Mouse (Mus musculus) embryonic facial prominence, embryonic 14.5 days (tissue): ENCODE results near the gene Rad51b. TPM values are rescaled to one million over a fixed set of nuclear protein-coding genes. Genes with fewer than 3 reads are reported as not detected.

ENCODE experiments used
- ATAC-seq: fragments of 200-750 bp; cut with Nextera tagmentation; 2 replicates; pipeline ENCODE4 v1.8.0; 2017; ENCODE audit warnings: low read depth, moderate number of reproducible peaks, moderate TSS enrichment
- DNase-seq: peaks from one replicate; pipeline ENCODE4 v3.0.0-alpha.2; 2015; ENCODE audit warnings: low spot score
- H3K27ac ChIP-seq: fragments of 300-500 bp; sonication (generic); replicated peaks from 2 replicates; pipeline ENCODE4 v1.5.1; 2014; ENCODE audit warnings: low read depth, mild to moderate bottlenecking, low read length, moderate library complexity
- H3K27me3 ChIP-seq: fragments of 300-500 bp; sonication (generic); replicated peaks from 2 replicates; pipeline ENCODE4 v1.6.1; 2014; ENCODE audit warnings: low read length; ENCODE audit not compliant: control insufficient read depth, insufficient read depth
- H3K36me3 ChIP-seq: fragments of 300-500 bp; sonication (generic); 2 replicates; pipeline ENCODE4 v1.6.1; 2014; ENCODE audit warnings: low read length, mixed read lengths; ENCODE audit not compliant: control insufficient read depth, insufficient read depth
- H3K4me1 ChIP-seq: fragments of 300-500 bp; sonication (generic); 2 replicates; pipeline ENCODE4 v1.6.1; 2014; ENCODE audit warnings: antibody characterized with exemption, low read length; ENCODE audit not compliant: control insufficient read depth, insufficient read depth
- H3K4me2 ChIP-seq: fragments of 300-500 bp; sonication (generic); 2 replicates; pipeline ENCODE4 v1.6.1; 2014; ENCODE audit warnings: low read depth, mild to moderate bottlenecking, low read length, moderate library complexity, mixed read lengths
- H3K4me3 ChIP-seq: fragments of 300-500 bp; sonication (generic); 2 replicates; pipeline ENCODE4 v1.5.1; 2014; ENCODE audit warnings: low read depth, mild to moderate bottlenecking, low read length
- H3K9ac ChIP-seq: fragments of 300-500 bp; sonication (generic); 2 replicates; pipeline ENCODE4 v1.6.1; 2014; ENCODE audit warnings: low read depth, mild to moderate bottlenecking, low read length, moderate library complexity, mixed read lengths
- H3K9me3 ChIP-seq: fragments of 300-500 bp; sonication (generic); 2 replicates; pipeline ENCODE4 v1.6.1; 2016; ENCODE audit warnings: low read length; ENCODE audit not compliant: control insufficient read depth
- WGBS: fragments of 180-500 bp; shearing (Covaris S2); extraction: QIAGEN DNeasy Blood & Tissue Kit; methylation state at CpG from one replicate; pipeline ENCODE4 v1.1.7; 2014; 5-methylcytosine and 5-hydroxymethylcytosine counted together
- polyA plus RNA-seq: library from polyadenylated mRNA; unstranded; fragments of >200 nt; fragmentation: Nextera tagmentation; extraction: Ambion mirVana; gene quantifications from 2 replicates; pipeline ENCODE4 v1.2.1, GENCODE M21; 2014

Rad51b gene
- polyA plus RNA-seq, 1 experiment from 2014 or later: 5.1 TPM

DNA sequence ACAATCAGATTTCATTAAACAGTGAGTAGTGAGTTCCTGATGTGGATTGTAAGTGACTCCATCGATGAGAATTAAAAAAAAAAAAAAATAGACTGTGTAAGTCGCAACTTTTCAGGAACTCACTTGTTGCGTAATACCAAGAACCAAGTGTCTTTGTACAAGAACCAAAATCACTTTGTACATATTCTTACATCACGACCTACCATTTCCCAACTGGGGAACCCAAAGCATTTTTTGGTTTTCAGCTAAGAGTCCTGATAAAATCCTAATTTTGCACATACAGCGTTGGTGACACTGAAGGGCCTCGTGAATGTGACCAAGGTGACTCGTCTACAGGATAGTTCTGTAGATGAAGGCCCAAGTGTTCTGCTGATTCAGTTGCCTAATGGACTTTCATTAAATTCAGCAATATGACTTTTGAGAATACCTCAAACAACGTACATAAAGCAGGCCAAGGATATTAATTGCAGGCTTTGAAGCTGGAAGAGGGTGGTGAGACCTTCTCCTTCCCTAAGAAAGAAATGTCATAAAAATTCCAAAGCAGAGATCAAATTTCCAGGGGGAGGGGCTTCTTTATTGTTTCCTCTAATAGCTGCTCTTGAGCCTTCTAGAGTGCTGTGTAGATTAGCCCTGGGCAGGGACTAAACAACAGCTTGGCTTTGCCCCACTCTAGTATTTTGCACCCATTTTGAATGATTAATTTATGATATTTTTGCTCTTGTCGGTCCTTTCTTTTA lies 316.9 kb downstream of the Rad51b start:
- Histone ChIP-seq H3K36me3 (no peaks in the 10 kb centered on the region), H3K27me3 (no peaks in the 10 kb centered on the region), H3K4me2 (no peak overlapping the region), H3K9ac (no peak overlapping the region), H3K9me3 (no peaks in the 10 kb centered on the region), H3K4me1 (peaks cover 36% of the 10 kb centered on the region), H3K4me3 (no peak overlapping the region), H3K27ac (peak overlapping the region; percentile 81)
- DNase-seq (no peak), ATAC-seq (no peak)
- 69% methylated on average over 9 of the region's 9 CpGs for WGBS

DNA sequence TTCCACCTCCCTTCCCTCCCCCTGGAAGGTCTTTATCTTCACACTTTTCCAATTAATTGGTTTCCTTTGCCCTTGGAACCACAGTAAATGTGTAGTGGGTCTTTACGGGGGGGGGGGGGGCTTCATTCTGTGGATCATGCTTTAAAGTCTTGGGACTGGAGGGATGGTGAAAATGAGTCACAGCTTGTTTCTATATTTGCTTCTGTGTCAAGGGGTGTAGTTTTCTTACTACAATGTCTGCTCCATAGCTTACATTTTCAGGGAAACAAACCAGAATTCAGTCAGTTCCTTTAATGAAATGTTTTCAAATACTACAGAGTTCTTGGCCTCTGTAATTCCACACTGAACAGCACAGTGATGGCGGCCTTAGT lies 317.5 kb downstream of the Rad51b start:
- WGBS: 53% methylated on average over 2 of the region's 2 CpGs
- peaks cover 35% of the 10 kb centered on the region for H3K4me1 ChIP-seq
- DNase-seq: no peak

DNA sequence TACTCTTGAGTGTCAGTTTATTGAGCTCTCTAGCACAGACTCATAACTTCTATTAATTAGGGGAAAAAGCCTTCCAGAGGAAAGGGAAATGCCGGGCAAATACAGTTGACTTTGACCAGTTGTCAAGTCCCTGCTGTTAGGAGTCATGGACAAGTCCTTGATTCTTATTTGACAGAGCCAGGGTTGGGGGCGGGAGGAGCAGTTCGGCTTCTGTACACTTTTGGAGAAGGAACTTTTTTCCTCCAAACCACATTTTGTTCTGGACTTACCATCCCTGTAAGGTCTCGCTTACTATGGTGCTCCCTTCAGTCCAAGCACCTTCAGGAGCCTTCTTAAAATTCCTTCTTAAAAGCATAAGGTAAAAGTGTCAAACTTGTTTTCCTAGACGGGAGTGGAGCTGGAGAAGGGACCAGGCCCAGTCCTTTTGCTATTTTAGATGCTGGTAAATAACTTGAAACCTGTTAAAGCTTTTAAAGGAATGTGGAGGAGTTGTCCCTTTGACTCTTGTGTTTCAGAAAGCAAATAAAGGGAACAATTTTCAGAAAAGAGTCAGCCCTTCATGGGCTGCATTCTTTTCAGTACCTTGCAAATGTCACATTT lies 318.7 kb downstream of the Rad51b start:
- peak overlapping the region; percentile 19; the same call in 1 of the 2 replicates for H3K27ac ChIP-seq

More for the DNA sequence above, 317.5 kb downstream of the Rad51b start:
- no peak for ATAC-seq
- Histone ChIP-seq H3K9me3 (no peaks in the 10 kb centered on the region), H3K27me3 (no peaks in the 10 kb centered on the region), H3K4me3 (no peak overlapping the region), H3K4me2 (no peak overlapping the region), H3K9ac (no peak overlapping the region), H3K36me3 (no peaks in the 10 kb centered on the region), H3K27ac (peak overlapping the region; percentile 61)

DNA sequence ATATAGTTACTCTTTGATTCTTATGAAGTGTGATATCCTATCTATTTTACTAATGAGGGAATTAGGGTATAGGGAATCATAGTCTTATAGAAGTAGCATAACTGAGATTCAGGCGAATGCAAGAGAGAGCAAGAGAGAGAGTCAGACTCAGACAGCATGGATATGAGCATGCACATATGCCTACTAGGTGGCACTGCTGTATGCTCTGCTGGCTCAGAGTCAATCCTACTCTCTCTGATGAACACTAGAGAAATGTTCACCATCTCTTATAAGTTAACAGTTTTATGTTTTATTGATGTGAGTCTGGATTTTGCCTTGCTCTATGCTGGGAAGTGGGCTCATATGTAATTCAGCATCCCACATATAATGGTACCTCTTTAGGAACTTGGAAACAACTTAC lies 321.9 kb downstream of the Rad51b start:
- DNase-seq (no peak), ATAC-seq (no peak)
- no peak overlapping the region for H3K4me2 ChIP-seq
- H3K9ac ChIP-seq: no peak overlapping the region
- 83% methylated on average over 1 of the region's 1 CpGs for WGBS
- no peaks in the 10 kb centered on the region for H3K36me3 ChIP-seq
- H3K9me3 ChIP-seq: no peaks in the 10 kb centered on the region
- H3K4me1 ChIP-seq: peaks cover 19% of the 10 kb centered on the region
- H3K27ac ChIP-seq: no peak overlapping the region
- no peak overlapping the region for H3K4me3 ChIP-seq
- H3K27me3 ChIP-seq: no peaks in the 10 kb centered on the region; the same call in 1 of the 2 replicates

More for the DNA sequence above, 318.7 kb downstream of the Rad51b start:
- Histone ChIP-seq H3K9me3 (no peaks in the 10 kb centered on the region), H3K4me2 (no peak overlapping the region), H3K4me3 (no peak overlapping the region), H3K9ac (no peak overlapping the region), H3K27me3 (no peaks in the 10 kb centered on the region), H3K4me1 (peaks cover 29% of the 10 kb centered on the region), H3K36me3 (no peaks in the 10 kb centered on the region)
- WGBS: 67% methylated on average over 5 of the region's 5 CpGs
- DNase-seq (no peak), ATAC-seq (no peak)

DNA sequence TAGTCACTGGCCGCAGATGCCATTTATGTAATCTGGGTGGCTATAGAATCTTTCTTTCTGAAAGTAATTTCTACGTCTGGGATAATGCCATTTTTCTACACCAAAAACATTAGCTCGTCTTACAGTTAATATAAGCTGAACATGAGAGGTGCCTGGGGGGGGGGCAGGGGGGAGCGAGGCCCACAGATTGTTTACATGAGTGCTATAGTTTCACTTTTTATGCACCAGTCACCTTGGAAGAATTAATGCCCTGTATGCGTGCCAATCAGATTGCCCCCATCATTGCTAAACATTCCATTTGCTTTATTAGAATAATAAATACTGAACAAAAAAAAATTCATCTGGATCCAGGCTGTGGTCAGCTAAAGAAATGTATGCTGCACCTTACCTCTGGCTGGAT lies 323.6 kb downstream of the Rad51b start:
- ATAC-seq (peak; percentile 70; the same call in 1 of the 2 replicates), DNase-seq (peak; percentile 67)
- Histone ChIP-seq H3K27me3 (no peaks in the 10 kb centered on the region; the same call in 1 of the 2 replicates), H3K4me1 (peaks cover 12% of the 10 kb centered on the region), H3K4me3 (no peak overlapping the region), H3K27ac (no peak overlapping the region), H3K4me2 (no peak overlapping the region), H3K9me3 (no peaks in the 10 kb centered on the region), H3K36me3 (no peaks in the 10 kb centered on the region), H3K9ac (no peak overlapping the region)
- WGBS: 40% methylated on average over 5 of the region's 5 CpGs

DNA sequence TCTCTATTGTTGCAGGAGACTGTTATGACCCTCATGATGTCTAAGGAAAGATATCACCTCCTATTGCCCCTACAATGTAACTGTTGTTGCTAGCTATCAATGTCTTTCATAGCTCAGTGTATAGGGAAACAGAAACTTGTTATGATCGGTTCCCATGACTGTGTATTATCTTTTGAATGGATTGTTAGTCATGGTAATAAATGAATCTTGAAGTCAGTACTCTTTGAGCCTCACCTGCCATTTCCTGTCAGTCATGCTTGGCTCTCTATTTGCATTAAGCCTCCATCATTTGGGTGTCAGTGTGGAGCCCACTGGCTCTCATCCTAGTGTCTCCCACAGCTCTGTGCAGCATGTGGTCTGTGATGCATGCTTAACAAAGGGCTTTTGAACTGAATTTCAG lies 326.2 kb downstream of the Rad51b start:
- no peak overlapping the region for H3K9ac ChIP-seq
- ATAC-seq (0 out of 2 replicates have a peak, but pooled peaks have one; percentile 44), DNase-seq (peak; percentile 55)
- no peak overlapping the region for H3K4me2 ChIP-seq
- no peaks in the 10 kb centered on the region for H3K36me3 ChIP-seq
- no peaks in the 10 kb centered on the region for H3K9me3 ChIP-seq
- H3K27ac ChIP-seq: no peak overlapping the region
- H3K4me3 ChIP-seq: no peak overlapping the region
- peaks cover 23% of the 10 kb centered on the region for H3K4me1 ChIP-seq
- WGBS: 69% methylated on average over 1 of the region's 1 CpGs
- H3K27me3 ChIP-seq: no peaks in the 10 kb centered on the region; the same call in 1 of the 2 replicates

DNA sequence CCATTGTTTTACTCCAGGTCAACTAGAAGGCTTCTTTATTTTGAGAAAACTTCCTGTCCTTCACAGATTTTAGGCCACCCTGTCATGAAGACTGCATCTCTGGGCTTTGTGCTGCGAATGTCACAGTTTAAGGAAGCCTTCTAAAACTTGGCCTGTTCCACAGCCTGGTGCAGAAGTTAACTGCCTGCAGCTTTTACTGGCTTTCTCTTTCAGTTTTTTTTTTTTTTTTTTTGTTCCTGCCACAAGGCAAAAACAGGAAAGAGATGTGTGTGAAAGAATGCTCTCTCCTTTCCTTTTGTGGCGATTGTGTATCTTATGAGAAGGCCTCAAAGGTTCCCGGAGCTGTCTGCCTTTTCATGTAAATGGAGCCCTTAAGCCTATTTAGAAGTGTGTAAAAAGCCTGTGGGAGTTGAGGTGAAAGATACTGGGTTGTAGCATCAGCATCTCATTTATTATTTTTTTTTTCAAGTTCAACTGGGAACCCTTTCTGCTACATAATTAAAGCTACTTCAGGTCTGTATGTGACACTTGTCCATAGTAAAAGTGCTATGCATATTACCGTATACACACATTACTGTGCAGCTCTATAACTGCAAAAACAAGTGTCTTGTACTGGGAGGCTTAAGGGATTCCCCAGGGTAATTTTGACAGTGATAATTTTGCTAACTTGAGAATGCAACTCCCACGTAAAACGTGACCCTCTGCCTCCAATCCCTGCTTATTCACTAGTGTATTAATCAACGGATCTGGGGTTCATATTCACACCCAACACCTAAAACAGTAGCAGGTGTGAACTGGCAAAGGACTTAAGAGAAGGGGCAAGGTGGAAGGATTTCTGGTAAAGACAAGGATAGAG lies 328.8 kb downstream of the Rad51b start:
- H3K27ac ChIP-seq: peak overlapping the region; percentile 62
- no peaks in the 10 kb centered on the region for H3K9me3 ChIP-seq
- ATAC-seq (no peak), DNase-seq (no peak)
- no peak overlapping the region for H3K9ac ChIP-seq
- 31% methylated on average over 7 of the region's 7 CpGs for WGBS
- H3K36me3 ChIP-seq: no peaks in the 10 kb centered on the region
- no peak overlapping the region for H3K4me2 ChIP-seq
- H3K27me3 ChIP-seq: no peaks in the 10 kb centered on the region; the same call in 1 of the 2 replicates
- H3K4me3 ChIP-seq: no peak overlapping the region
- H3K4me1 ChIP-seq: peaks cover 23% of the 10 kb centered on the region

DNA sequence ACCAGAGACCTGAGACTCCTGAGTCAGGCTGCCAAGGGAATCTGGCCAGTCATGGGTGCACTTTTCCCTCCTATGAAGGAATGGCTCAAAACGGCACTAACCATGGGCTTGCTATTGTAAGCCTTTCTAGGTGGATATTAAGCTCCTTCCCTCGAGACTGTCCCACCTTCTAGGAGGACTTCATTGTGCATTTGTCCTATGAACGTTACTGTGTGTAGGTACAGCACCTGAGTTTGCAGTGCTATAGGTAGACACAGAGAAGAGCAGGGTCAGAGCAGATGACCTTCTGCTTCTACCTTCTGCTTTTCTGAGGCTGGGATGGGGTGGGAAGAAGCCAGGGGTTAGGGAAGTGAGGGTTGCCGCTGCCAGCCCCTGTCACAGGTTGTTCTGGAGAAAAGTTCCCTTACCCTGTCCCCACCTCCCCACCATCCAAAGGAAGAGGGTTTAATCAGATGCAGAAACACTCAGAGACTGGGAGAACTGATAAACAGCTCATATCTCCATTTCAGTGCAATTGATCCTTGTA lies 329.5 kb downstream of the Rad51b start:
- Histone ChIP-seq H3K27ac (peak overlapping the region; percentile 62; the same call in 1 of the 2 replicates), H3K9me3 (no peaks in the 10 kb centered on the region)
- no peak for DNase-seq

More for the DNA sequence above, 329.5 kb downstream of the Rad51b start:
- no peak overlapping the region for H3K9ac ChIP-seq
- 49% methylated on average over 4 of the region's 4 CpGs for WGBS
- H3K4me2 ChIP-seq: no peak overlapping the region
- no peak overlapping the region for H3K4me3 ChIP-seq
- no peak for ATAC-seq
- no peaks in the 10 kb centered on the region; the same call in 1 of the 2 replicates for H3K27me3 ChIP-seq
- peaks cover 20% of the 10 kb centered on the region for H3K4me1 ChIP-seq
- no peaks in the 10 kb centered on the region for H3K36me3 ChIP-seq
